Mouse (Mus musculus): Measurements from ENCODE around the gene Myof. TPM values are rescaled to one million over a fixed set of nuclear protein-coding genes. Genes with fewer than 3 reads are reported as not detected.
A peak's percentile ranks its signal among the peaks of the same experiment; 100 is the strongest.

Myof gene
- polyA plus RNA-seq, 1 experiment, result 228 TPM

GRCm38 (mm10) chr19:37963421-37963820, 80.0 kb downstream of the Myof start:
- no peak overlapping the region for H3K4me3 ChIP-seq (ENCODE audit: insufficient read depth, low read length)
- H3K27ac ChIP-seq (ENCODE audit: insufficient read depth, low read length), result no peak overlapping the region
- H3K4me1 ChIP-seq (ENCODE audit: control insufficient read depth, insufficient read depth, low read length), result peaks cover 12% of the 10 kb centered on the region
- TF ChIP-seq POLR2A (IDR thresholded peaks at IDR 0.05; ENCODE audit: low read depth, low read length) (no peak), CTCF (IDR thresholded peaks at IDR 0.05; ENCODE audit: borderline replicate concordance, insufficient read depth, low read length) (no peak)

GRCm38 (mm10) chr19:37960791-37961190, 82.6 kb downstream of the Myof start:
- H3K4me1 ChIP-seq (ENCODE audit: control insufficient read depth, insufficient read depth, low read length), result peaks cover 22% of the 10 kb centered on the region
- H3K27ac ChIP-seq (ENCODE audit: insufficient read depth, low read length), result peak overlapping the region; percentile 88; the same call in 1 of the 2 replicates
- no peak overlapping the region for H3K4me3 ChIP-seq (ENCODE audit: insufficient read depth, low read length)
- TF ChIP-seq POLR2A (IDR thresholded peaks at IDR 0.05; ENCODE audit: low read depth, low read length), result no peak
- TF ChIP-seq CTCF (IDR thresholded peaks at IDR 0.05; ENCODE audit: borderline replicate concordance, insufficient read depth, low read length), result no peak

- TF ChIP-seq POLR2A (IDR thresholded peaks at IDR 0.05; ENCODE audit: low read depth, low read length) (no peak), CTCF (IDR thresholded peaks at IDR 0.05; ENCODE audit: borderline replicate concordance, insufficient read depth, low read length) (no peak)
- Histone ChIP-seq H3K4me3 (ENCODE audit: insufficient read depth, low read length) (no peak overlapping the region), H3K4me1 (ENCODE audit: control insufficient read depth, insufficient read depth, low read length) (peaks cover 27% of the 10 kb centered on the region), H3K27ac (ENCODE audit: insufficient read depth, low read length) (peak overlapping the region; percentile 88)
These were observed 83.7 kb downstream of the Myof start for GRCm38 (mm10) chr19:37959543-37960215.

- TF ChIP-seq CTCF (IDR thresholded peaks at IDR 0.05; ENCODE audit: borderline replicate concordance, insufficient read depth, low read length) (no peak), POLR2A (IDR thresholded peaks at IDR 0.05; ENCODE audit: low read depth, low read length) (no peak)
- Histone ChIP-seq H3K4me1 (ENCODE audit: control insufficient read depth, insufficient read depth, low read length) (peaks cover 27% of the 10 kb centered on the region), H3K4me3 (ENCODE audit: insufficient read depth, low read length) (no peak overlapping the region), H3K27ac (ENCODE audit: insufficient read depth, low read length) (peak overlapping the region; percentile 88)
These were observed 84.3 kb downstream of the Myof start for GRCm38 (mm10) chr19:37959076-37959475.

- H3K4me3 ChIP-seq (ENCODE audit: insufficient read depth, low read length), result no peak overlapping the region
- H3K27ac ChIP-seq (ENCODE audit: insufficient read depth, low read length), result peak overlapping the region; percentile 7; the same call in 1 of the 2 replicates
These were observed 86.1 kb downstream of the Myof start for GRCm38 (mm10) chr19:37957256-37957655.

GRCm38 (mm10) chr19:37956006-37956405, 87.4 kb downstream of the Myof start:
- H3K4me3 ChIP-seq (ENCODE audit: insufficient read depth, low read length), result no peak overlapping the region
- no peak for TF ChIP-seq POLR2A (IDR thresholded peaks at IDR 0.05; ENCODE audit: low read depth, low read length)
- no peak for TF ChIP-seq CTCF (IDR thresholded peaks at IDR 0.05; ENCODE audit: borderline replicate concordance, insufficient read depth, low read length)
- peak overlapping the region; percentile 99 for H3K27ac ChIP-seq (ENCODE audit: insufficient read depth, low read length)
- peaks cover 27% of the 10 kb centered on the region for H3K4me1 ChIP-seq (ENCODE audit: control insufficient read depth, insufficient read depth, low read length)

More at GRCm38 (mm10) chr19:37957256-37957655, 86.1 kb downstream of the Myof start:
- no peak for TF ChIP-seq POLR2A (IDR thresholded peaks at IDR 0.05; ENCODE audit: low read depth, low read length)
- TF ChIP-seq CTCF (IDR thresholded peaks at IDR 0.05; ENCODE audit: borderline replicate concordance, insufficient read depth, low read length), result no peak
- peaks cover 27% of the 10 kb centered on the region for H3K4me1 ChIP-seq (ENCODE audit: control insufficient read depth, insufficient read depth, low read length)

GRCm38 (mm10) chr19:37955425-37956001, 87.9 kb downstream of the Myof start:
- Histone ChIP-seq H3K27ac (ENCODE audit: insufficient read depth, low read length) (peak overlapping the region; percentile 99), H3K4me1 (ENCODE audit: control insufficient read depth, insufficient read depth, low read length) (peaks cover 27% of the 10 kb centered on the region), H3K4me3 (ENCODE audit: insufficient read depth, low read length) (no peak overlapping the region)
- TF ChIP-seq CTCF (IDR thresholded peaks at IDR 0.05; ENCODE audit: borderline replicate concordance, insufficient read depth, low read length), result peak; percentile 28; the same call in 1 of the 2 replicates
- no peak for TF ChIP-seq POLR2A (IDR thresholded peaks at IDR 0.05; ENCODE audit: low read depth, low read length)

GRCm38 (mm10) chr19:37954772-37955171, 88.6 kb downstream of the Myof start:
- Histone ChIP-seq H3K4me1 (ENCODE audit: control insufficient read depth, insufficient read depth, low read length) (peaks cover 24% of the 10 kb centered on the region), H3K4me3 (ENCODE audit: insufficient read depth, low read length) (no peak overlapping the region), H3K27ac (ENCODE audit: insufficient read depth, low read length) (peak overlapping the region; percentile 64; the same call in 1 of the 2 replicates)
- TF ChIP-seq POLR2A (IDR thresholded peaks at IDR 0.05; ENCODE audit: low read depth, low read length) (no peak), CTCF (IDR thresholded peaks at IDR 0.05; ENCODE audit: borderline replicate concordance, insufficient read depth, low read length) (no peak)

DNA sequence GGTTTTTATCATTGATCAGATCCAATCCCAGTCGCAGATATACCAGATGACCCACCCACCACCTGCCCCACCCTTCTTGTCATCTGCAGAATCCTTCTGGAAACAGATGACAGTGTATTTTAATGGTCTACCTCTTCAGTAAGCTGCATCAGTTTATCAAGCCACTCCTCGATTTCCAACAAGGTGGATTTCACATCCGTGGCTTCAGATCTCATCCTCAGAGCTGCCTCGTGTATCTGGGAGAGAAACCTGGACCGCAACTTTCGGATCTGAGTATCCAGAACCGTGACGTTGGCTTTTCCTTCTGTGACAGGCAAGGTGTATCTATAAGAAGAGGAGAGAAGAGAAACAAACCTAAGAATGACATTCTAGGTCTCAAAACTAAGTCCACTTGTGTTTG, 89.1 kb downstream of the Myof start:
- Histone ChIP-seq H3K4me1 (ENCODE audit: control insufficient read depth, insufficient read depth, low read length) (peaks cover 18% of the 10 kb centered on the region), H3K4me3 (ENCODE audit: insufficient read depth, low read length) (no peak overlapping the region), H3K27ac (ENCODE audit: insufficient read depth, low read length) (no peak overlapping the region)
- TF ChIP-seq CTCF (IDR thresholded peaks at IDR 0.05; ENCODE audit: borderline replicate concordance, insufficient read depth, low read length), result no peak
- no peak for TF ChIP-seq POLR2A (IDR thresholded peaks at IDR 0.05; ENCODE audit: low read depth, low read length)

- Histone ChIP-seq H3K4me1 (ENCODE audit: control insufficient read depth, insufficient read depth, low read length) (no peaks in the 10 kb centered on the region), H3K4me3 (ENCODE audit: insufficient read depth, low read length) (no peak overlapping the region), H3K27ac (ENCODE audit: insufficient read depth, low read length) (no peak overlapping the region)
- TF ChIP-seq POLR2A (IDR thresholded peaks at IDR 0.05; ENCODE audit: low read depth, low read length) (no peak), CTCF (IDR thresholded peaks at IDR 0.05; ENCODE audit: borderline replicate concordance, insufficient read depth, low read length) (no peak)
These were observed 96.7 kb downstream of the Myof start for GRCm38 (mm10) chr19:37946696-37947095.

All from embryonic fibroblast, embryonic 13.5 days (primary cell).